Mouse (Mus musculus): ENCODE measurements around the gene Myadml2. TPM values are rescaled to one million over a fixed set of nuclear protein-coding genes. Genes with fewer than 3 reads are reported as not detected.

Myadml2 gene
- total RNA-seq, 2 experiments from 2014 or later, result 3.0 to 3.5 TPM

- DNase-seq (ENCODE audit: low spot score in 2 of 2), result peak; percentile 63 to 67
Measured at GRCm38 (mm10) chr11:120612763-120613162, 35.2 kb downstream of the Myadml2 start.

- DNase-seq (ENCODE audit: low spot score in 2 of 2), result no peak
Measured at GRCm38 (mm10) chr11:120610477-120611046, 37.4 kb downstream of the Myadml2 start.

GRCm38 (mm10) chr11:120609250-120609649, 38.7 kb downstream of the Myadml2 start:
- DNase-seq (ENCODE audit: low spot score in 2 of 2), result no peak

GRCm38 (mm10) chr11:120608241-120609034, 39.5 kb downstream of the Myadml2 start, which contains the start of gene Npb:
Npb (plus strand) TSS chr11:120608477.
- DNase-seq (ENCODE audit: low spot score in 2 of 2), result no peak

- no peak for DNase-seq (ENCODE audit: low spot score in 2 of 2)
Measured at GRCm38 (mm10) chr11:120606764-120607163, 41.2 kb downstream of the Myadml2 start.

- no peak for DNase-seq (ENCODE audit: low spot score in 2 of 2)
Measured at GRCm38 (mm10) chr11:120605667-120606066, 42.3 kb downstream of the Myadml2 start.

GRCm38 (mm10) chr11:120603545-120603944, 44.4 kb downstream of the Myadml2 start:
- no peak for DNase-seq (ENCODE audit: low spot score in 2 of 2)

- DNase-seq (ENCODE audit: low spot score in 2 of 2), result no peak
Measured at GRCm38 (mm10) chr11:120600716-120601115, 47.2 kb downstream of the Myadml2 start.

GRCm38 (mm10) chr11:120598990-120599549, 48.9 kb downstream of the Myadml2 start:
- no peak for DNase-seq (ENCODE audit: low spot score in 2 of 2)

GRCm38 (mm10) chr11:120598283-120598989, 49.5 kb downstream of the Myadml2 start, which contains the start of the genes Alyref and Anapc11:
Alyref (minus strand) TSS chr11:120598365.
Anapc11 (plus strand) TSS chr11:120598421.
- peak; percentile 89 to 94 for DNase-seq (ENCODE audit: low spot score in 2 of 2)

- no peak for DNase-seq (ENCODE audit: low spot score in 2 of 2)
Measured at GRCm38 (mm10) chr11:120597240-120598235, 50.4 kb downstream of the Myadml2 start.

Small RNA genes lying within 50 kb of the gene (microRNA-seq; reads per million reads assigned to microRNA genes)
- 0.23 to 0.85 reads per million in 2 experiments for gene Mir6936

Other genes with a start within 250 kb of the Myadml2 start
- 10 to 100 TPM; 64.4 to 65.6 TPM for gene Nploc4, start 210.4 kb downstream of the Myadml2 start, total RNA-seq (2021)
- 1 to 10 TPM in 1 of 2 experiments, not detected in 1; 1.4 TPM for gene Tspan10, start 205.5 kb downstream of the Myadml2 start, total RNA-seq (2021)
- under 1 TPM in 1 of 2 experiments, not detected in 1; 0.43 TPM for gene Pde6g, start 194.7 kb downstream of the Myadml2 start, total RNA-seq (2021)
- 10 to 100 TPM; 14.5 to 15.9 TPM for gene Oxld1, start 190.1 kb downstream of the Myadml2 start, total RNA-seq (2021)
- gene Ccdc137, start 190.0 kb downstream of the Myadml2 start, total RNA-seq (2021), result 10 to 100 TPM; 22.5 to 22.7 TPM
- gene Arl16, start 180.6 kb downstream of the Myadml2 start, total RNA-seq (2021), result 10 to 100 TPM; 56.7 to 61.6 TPM
- gene Mrpl12, start 163.5 kb downstream of the Myadml2 start, total RNA-seq (2021), result 10 to 100 TPM; 71.3 to 73.5 TPM
- gene Slc25a10, start 156.3 kb downstream of the Myadml2 start, total RNA-seq (2021), result 10 to 100 TPM; 25.6 to 27.2 TPM
- under 1 TPM; 0.28 to 0.36 TPM for gene Gcgr, start 117.5 kb downstream of the Myadml2 start, total RNA-seq (2021)
- gene Mcrip1, start 98.4 kb downstream of the Myadml2 start, total RNA-seq (2021), result 10 to 100 TPM; 86.1 to 89.0 TPM
- gene Ppp1r27, start 97.0 kb downstream of the Myadml2 start, total RNA-seq (2021), result not detected
- gene P4hb, start 74.9 kb downstream of the Myadml2 start, total RNA-seq (2021), result 100 to 1,000 TPM; 142 to 157 TPM
- gene Arhgdia, start 66.5 kb downstream of the Myadml2 start, total RNA-seq (2021), result 100 to 1,000 TPM; 366 to 384 TPM
- 10 to 100 TPM; 69.3 to 77.0 TPM for gene Alyref, start 49.8 kb downstream of the Myadml2 start, total RNA-seq (2021)
- 10 to 100 TPM; 88.0 to 96.5 TPM for gene Anapc11, start 49.7 kb downstream of the Myadml2 start, total RNA-seq (2021)
- gene Npb, start 39.7 kb downstream of the Myadml2 start, total RNA-seq (2021), result 1 to 10 TPM; 2.3 to 2.7 TPM
- 100 to 1,000 TPM; 150 TPM for gene Pcyt2, start 30.2 kb downstream of the Myadml2 start, total RNA-seq (2021)
- gene Sirt7, start 22.9 kb downstream of the Myadml2 start, total RNA-seq (2021), result 10 to 100 TPM; 35.0 to 35.4 TPM
- 10 to 100 TPM; 85.5 to 89.8 TPM for gene Mafg, start 14.6 kb downstream of the Myadml2 start, total RNA-seq (2021)
- gene Pycr1, start 4.4 kb downstream of the Myadml2 start, total RNA-seq (2021), result 1 to 10 TPM; 4.7 to 5.1 TPM
- 10 to 100 TPM in 1 of 2 experiments, 1 to 10 TPM in 1; 7.9 to 10.2 TPM for gene Notum, start 13.0 kb upstream of the Myadml2 start, total RNA-seq (2021)
- 10 to 100 TPM; 54.2 to 58.9 TPM for gene Aspscr1, start 24.8 kb upstream of the Myadml2 start, total RNA-seq (2021)
- gene Cenpx, start 65.6 kb upstream of the Myadml2 start, total RNA-seq (2021), result 10 to 100 TPM; 26.8 to 28.9 TPM
- gene Lrrc45, start 65.8 kb upstream of the Myadml2 start, total RNA-seq (2021), result 10 to 100 TPM; 56.0 to 58.2 TPM
- 10 to 100 TPM; 83.9 to 98.6 TPM for gene Rac3, start 73.3 kb upstream of the Myadml2 start, total RNA-seq (2021)
- 10 to 100 TPM; 10.4 to 12.0 TPM for gene Dcxr, start 79.1 kb upstream of the Myadml2 start, total RNA-seq (2021)
- gene Cbr2, start 84.0 kb upstream of the Myadml2 start, total RNA-seq (2021), result 1 to 10 TPM; 2.1 to 2.2 TPM
- 10 to 100 TPM; 16.1 to 21.9 TPM for gene Hmga1b, start 114.6 kb upstream of the Myadml2 start, total RNA-seq (2021)
- 10 to 100 TPM; 79.0 to 81.2 TPM for gene Rfng, start 136.0 kb upstream of the Myadml2 start, total RNA-seq (2021)
- 100 to 1,000 TPM; 137 to 138 TPM for gene Gps1, start 136.1 kb upstream of the Myadml2 start, total RNA-seq (2021)
- 10 to 100 TPM; 40.1 to 45.5 TPM for gene Dus1l, start 148.2 kb upstream of the Myadml2 start, total RNA-seq (2021)
- gene Fasn, start 176.4 kb upstream of the Myadml2 start, total RNA-seq (2021), result 100 to 1,000 TPM; 223 to 257 TPM